Mouse (Mus musculus) megakaryocyte, adult 5-6 weeks (primary cell): ENCODE measurements around the gene Gm28635. TPM values are rescaled to one million over a fixed set of nuclear protein-coding genes. Genes with fewer than 3 reads are reported as not detected.

Source experiments
- ATAC-seq: 2 replicates; pipeline ENCODE4 v1.8.0; 2016; ENCODE audit warnings: mild to moderate bottlenecking, inconsistent platforms; ENCODE audit not compliant: poor library complexity, severe bottlenecking
- total RNA-seq, 2 experiments: library from RNA; stranded (forward) in 1 of 2; stranded (reverse) in 1 of 2; fragments of 153-499, 151-499 nt in 1 of 2; fragments of 221-1000, 200-1000 nt in 1 of 2; gene quantifications; 2 replicates each; pipeline versions ENCODE4 v1.2.3 to v1.2.4; 2015 to 2017

Gm28635 gene
- total RNA-seq (2015) (not detected in 2 replicates), total RNA-seq (2017) (not detected in 2 replicates)

- peak; percentile 96 for ATAC-seq
Measured at GRCm38 (mm10) chr2:84677968-84678880, at the start of gene Gm28635, which contains the start of gene Med19. TSS of gene Gm28635 (minus strand) at chr2:84678041. TSS of gene Med19 (plus strand) at chr2:84678402.

- ATAC-seq, result peak; percentile 96
Measured at GRCm38 (mm10) chr2:84727172-84727858, 49.5 kb upstream of the Gm28635 start, which contains the start of gene Clp1. TSS of gene Clp1 (minus strand) at chr2:84727350.

DNA sequence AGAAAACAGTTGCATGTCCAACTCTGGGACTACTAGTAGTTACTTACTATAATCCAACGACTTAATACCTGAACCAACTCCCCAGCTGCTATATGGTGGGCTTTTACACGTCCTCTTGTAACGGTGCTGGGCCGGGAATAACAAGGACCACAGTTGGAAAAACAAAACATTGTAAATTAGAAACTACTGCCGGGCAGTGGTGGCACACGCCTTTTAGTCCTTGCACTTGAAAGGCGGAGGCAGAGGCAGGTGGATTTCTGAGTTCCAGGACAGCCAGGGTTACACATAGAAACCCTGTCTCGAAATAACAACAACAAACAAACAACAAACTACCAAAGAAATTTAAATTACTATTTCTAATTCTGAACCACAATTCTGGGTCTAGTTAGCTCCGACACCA lies 48.9 kb upstream of the Gm28635 start:
- ATAC-seq, result no peak

DNA sequence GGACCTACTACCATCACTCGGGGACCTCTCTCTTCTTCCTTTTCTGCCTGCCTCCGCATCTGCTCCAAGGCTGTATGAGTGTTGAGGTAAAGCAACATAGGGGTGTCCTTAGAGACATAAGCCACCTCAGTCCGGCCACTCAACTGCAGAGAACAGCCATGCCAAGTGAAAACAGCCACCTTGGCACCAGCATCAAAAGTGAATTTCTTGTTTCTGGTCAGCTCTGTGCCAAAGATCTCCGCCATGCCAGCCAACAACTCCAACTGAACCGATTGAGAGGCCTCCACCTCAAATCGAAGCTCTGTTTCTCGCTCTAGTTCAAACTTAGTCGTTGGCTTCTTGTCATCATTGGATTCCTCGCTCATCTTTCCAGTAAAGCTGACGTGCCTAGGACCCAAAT lies 47.9 kb upstream of the Gm28635 start:
- ATAC-seq, result no peak

DNA sequence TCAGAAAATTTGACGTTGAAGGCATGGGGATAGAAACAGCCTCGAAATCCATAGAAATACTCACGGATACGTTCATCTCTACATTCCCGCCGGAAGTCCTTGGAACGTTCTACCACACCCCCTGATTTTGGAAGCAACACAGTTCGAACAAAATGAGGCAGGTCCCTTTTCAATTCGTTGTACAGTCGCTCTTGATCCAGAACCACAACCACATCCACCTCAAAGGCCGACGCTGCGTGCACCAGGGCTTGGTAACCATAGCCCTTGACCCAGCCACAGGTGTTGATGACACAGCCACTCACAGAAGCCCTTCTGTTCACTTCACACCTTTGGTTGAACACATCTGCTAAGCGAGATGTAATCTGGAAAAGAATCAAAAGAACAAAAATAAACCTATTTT lies 46.0 kb upstream of the Gm28635 start:
- no peak for ATAC-seq

DNA sequence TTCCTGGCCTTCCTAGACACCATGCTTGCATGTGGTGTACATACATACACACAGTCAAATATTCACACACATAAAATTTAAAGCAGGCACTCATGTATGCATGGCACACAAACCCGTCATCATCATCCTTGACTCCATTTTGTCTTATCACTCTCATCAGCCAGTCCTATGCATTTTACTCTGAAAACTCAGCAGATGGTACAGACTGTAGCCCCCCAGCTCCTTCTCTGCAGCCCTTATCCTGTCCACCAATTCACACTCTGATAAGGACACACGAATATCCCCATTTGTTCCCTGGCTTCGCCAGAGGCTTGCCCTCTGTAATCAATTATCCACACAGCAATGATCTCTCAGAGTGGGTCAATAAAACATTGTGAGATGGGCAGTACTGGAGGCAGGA lies 43.3 kb upstream of the Gm28635 start:
- ATAC-seq, result no peak

GRCm38 (mm10) chr2:84720718-84721117 lies 42.9 kb upstream of the Gm28635 start:
- no peak for ATAC-seq

DNA sequence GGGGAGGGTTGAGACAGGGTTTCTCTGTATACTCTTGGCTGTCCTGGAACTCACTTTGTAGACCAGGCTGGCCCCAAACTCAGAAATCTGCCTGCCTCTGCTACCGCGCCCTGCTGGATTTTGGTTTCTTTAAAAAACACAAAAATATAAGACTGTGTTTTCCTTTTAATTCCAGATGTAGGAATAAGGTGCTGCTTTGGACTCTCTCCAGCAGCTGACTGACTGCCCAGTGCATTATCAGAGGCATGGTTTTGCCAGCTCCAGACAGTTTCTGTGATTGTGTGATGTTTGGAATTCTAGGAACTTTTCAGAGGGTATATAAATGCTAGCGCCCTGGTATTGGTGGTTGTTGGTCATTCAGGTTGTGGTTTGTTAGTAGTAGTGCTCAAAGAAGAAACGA lies 39.5 kb upstream of the Gm28635 start:
- no peak for ATAC-seq

DNA sequence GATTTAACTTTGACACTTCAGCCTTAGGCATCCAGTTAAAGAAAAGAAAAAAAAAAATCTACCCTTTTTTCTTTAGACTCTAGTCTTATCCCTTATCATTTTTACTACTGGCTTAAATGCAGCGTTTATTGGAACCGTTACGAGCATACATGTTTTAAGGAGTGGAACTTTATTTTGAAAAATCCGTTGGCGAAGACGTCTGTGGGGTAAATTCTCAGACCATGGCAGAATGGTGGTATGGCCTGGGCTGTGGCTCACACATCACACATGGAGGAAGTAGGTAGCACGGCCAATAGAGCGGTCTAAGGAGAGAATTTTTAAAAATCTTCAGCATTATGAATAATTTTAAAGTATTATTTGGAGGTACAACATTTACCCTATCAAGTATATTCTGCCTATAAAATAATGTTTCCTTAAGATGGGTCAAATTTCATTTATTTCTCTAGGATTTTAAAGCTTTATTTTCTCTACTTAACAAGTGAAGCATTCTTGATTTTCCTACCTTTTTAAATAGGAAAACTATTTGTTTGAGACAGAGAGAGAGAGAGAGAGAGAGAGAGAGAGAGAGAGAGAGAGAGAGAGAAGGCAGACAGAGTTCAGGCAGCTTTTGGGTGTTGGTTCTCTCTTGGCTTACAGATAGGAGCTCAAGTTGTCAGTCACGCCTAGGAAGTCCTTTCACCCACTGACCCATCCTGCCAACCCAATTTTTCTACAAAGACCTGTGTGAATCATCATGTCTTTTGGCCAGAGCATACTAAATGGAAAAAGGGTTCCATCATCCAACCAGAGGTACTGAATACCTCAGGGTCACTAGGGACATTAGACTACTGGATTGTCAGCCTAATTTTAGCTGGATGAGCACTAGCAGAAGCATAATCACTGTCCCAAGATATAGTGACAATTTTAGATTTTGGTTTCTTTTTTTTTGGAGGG lies 38.8 kb upstream of the Gm28635 start:
- no peak for ATAC-seq

DNA sequence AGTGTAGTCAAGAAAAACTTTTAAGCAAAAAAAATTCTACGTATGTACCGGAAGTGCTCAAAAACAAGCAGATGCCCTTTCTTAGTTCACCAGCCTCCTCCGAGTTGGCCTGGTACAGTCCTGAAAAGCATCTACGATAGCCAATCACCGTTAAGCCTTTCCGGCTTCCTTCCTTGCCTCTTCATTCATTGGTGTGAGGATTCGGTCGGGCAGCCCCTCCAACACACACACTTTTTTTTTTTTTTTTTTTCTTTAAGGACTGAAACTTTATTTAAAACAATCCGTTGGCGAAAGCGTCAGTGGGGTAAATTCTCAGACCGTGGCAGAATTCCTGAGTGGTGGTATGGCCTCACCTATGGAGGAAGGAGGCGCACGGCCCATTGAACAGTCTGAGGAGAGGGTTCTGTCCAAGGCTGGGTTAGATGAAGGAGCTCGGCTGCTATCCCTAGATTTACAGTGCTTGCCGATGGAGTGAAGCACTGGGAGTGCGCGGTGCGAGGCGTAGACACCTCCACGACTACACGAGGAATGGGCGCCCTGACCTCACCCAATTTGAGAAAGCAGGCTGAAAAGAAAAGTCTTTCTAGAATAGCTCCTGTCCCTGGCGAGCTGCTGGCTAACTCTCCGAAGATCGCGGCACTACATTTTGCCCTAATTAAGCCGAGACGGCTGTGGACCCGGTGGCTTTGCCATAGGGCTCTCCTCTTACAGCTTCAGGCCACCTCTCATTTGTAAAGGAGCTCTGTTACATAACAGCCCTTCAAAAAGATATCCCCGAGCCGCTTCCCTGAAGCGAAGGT lies 37.9 kb upstream of the Gm28635 start:
- ATAC-seq, result peak; percentile 79

GRCm38 (mm10) chr2:84714811-84715561 lies 37.1 kb upstream of the Gm28635 start, which contains the start of gene Zdhhc5:
TSS of gene Zdhhc5 (minus strand) at chr2:84715180.
- ATAC-seq, result peak; percentile 83

DNA sequence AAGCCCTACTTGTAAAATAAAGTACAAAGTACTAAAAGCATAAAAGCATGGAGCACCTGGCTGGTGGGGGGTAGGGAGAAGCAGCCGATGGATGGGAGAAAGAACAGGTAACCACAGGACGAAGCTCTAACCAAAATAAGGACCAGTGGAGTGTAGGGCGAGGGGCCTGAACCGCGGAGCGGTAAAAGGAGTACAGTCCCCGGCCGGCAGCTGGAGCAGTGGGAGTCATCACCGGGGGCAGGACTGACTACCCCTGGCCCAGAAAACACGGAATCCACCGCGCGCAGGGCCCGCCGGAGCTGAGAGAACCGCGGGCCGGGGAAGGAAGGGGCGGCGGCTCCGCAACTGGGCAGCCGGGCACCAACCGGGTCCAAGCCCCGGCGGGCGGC lies 36.6 kb upstream of the Gm28635 start:
- peak; percentile 0 for ATAC-seq

DNA sequence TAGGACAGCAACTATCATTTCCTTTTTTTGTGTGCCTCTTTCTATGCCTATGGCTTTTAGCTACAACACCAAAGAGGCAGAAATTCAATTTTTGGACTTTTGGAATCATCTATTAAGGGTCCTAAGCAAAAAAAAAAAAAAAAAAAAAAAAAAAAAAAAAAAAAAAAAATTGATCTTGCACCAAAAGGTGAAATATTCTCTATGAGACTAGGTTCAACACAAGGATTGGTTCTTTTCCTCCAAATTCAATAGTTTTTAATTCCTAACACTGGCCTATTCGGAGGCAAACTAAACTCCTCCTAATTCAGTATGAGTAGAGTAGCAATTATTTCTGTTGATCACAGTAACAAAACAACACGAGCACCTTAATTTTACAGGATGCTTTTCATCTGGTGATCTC lies 34.1 kb upstream of the Gm28635 start:
- ATAC-seq, result no peak

GRCm38 (mm10) chr2:84707523-84707922 lies 29.7 kb upstream of the Gm28635 start:
- ATAC-seq, result no peak

DNA sequence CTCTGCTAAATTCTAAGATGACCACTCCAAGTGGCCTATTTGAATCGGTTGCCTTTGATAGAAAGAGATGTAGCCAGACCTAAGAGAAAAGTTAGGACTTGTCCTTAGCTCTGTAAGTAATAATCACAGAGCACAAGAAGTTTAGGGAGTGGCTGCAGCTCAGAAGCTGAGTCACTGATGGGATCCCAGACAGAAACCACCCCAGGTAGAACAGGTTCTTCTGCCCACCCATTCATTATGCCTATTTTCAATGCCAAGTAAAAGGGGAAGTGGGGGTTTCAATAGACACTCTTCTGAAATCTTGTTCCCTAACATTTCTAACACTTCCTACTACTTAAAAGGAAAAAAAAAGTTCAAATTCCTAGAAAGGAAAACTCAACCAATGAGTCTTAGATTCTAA lies 27.5 kb upstream of the Gm28635 start:
- ATAC-seq, result peak; percentile 73

DNA sequence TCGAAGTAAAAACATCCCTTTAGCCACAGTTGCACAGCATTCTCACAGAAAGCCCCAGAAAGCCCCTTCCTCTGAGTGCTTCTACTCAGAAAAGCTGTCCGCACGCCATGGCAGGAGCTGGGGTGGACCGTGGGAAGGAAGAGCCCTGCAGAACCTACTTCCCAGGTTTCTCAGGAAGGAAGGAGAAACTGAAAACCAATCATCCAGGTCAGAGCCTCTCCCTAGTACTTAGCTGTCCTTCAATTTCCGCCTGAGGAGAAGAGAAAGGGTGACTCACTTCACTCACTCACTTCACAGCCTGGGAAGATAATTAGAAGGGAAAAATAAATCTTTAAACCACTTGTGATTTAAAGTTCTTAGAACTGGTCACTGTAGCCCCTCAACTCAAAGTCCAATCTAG lies 26.5 kb upstream of the Gm28635 start:
- no peak for ATAC-seq

- ATAC-seq, result no peak
Measured at GRCm38 (mm10) chr2:84703497-84703896, 25.7 kb upstream of the Gm28635 start.

DNA sequence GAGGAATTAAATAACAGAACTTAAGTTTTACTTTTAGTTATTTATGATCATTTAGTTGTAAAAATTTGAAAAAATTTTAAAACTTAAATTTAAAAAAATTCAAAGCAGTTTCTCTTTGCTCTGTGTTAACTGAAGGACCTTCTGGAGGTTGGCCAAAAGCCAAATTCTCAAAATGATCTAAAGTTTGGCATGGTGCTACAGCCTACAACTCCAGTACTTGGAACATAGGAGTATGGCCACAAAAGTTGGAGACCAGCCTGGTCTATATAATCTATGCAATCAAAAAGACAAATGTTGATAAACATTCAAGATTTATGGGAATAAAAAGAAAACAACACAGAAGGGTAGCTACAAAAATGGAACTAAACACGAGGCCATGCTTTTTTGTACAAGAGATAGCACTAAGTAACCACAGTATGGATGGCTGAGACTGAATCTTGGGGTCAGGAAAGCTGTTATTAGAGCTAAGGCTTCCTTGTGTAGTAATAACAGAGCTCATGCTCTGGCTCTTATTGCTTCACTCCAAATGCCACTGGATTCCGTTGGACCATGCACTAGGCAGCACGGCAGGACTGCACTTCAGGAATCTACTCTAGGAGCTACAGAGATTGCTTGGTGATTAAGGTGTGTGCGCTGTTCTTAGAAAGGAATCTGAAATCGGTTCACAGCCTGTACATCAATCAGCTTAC lies 17.3 kb upstream of the Gm28635 start:
- no peak for ATAC-seq

GRCm38 (mm10) chr2:84690050-84690449 lies 12.2 kb upstream of the Gm28635 start:
- no peak for ATAC-seq
